Mouse (Mus musculus): ENCODE data around the gene Aplp1. TPM values are rescaled to one million over a fixed set of nuclear protein-coding genes. Genes with fewer than 3 reads are reported as not detected.

Gene Aplp1
- polyA plus RNA-seq, 1 experiment from 2014 or later, result 43.4 TPM

GRCm38 (mm10) chr7:30411023-30411422, 34.3 kb downstream of the Aplp1 start:
- Histone ChIP-seq H3K4me3 (no peak overlapping the region), H3K27ac (ENCODE audit: poor library complexity, severe bottlenecking) (no peak overlapping the region), H3K27me3 (replicated peaks) (peaks cover 4% of the 10 kb centered on the region; the same call in 1 of the 2 replicates), H3K9ac (no peak overlapping the region), H3K4me2 (no peak overlapping the region), H3K4me1 (replicated peaks) (no peaks in the 10 kb centered on the region), H3K36me3 (no peaks in the 10 kb centered on the region), H3K9me3 (replicated peaks) (no peaks in the 10 kb centered on the region)
- no peak for ATAC-seq (ENCODE audit: insufficient number of reproducible peaks, low FRiP score)
- WGBS, result 65% methylated on average over 3 of the region's 3 CpGs

- Histone ChIP-seq H3K4me3 (no peak overlapping the region), H3K27ac (ENCODE audit: poor library complexity, severe bottlenecking) (no peak overlapping the region), H3K36me3 (no peaks in the 10 kb centered on the region), H3K9me3 (replicated peaks) (no peaks in the 10 kb centered on the region), H3K27me3 (replicated peaks) (peaks cover 4% of the 10 kb centered on the region; the same call in 1 of the 2 replicates), H3K9ac (no peak overlapping the region), H3K4me2 (no peak overlapping the region), H3K4me1 (replicated peaks) (no peaks in the 10 kb centered on the region)
- WGBS, result 58% methylated on average over 2 of the region's 2 CpGs
- no peak for ATAC-seq (ENCODE audit: insufficient number of reproducible peaks, low FRiP score)
These were observed 35.5 kb downstream of the Aplp1 start for GRCm38 (mm10) chr7:30409789-30410188.

GRCm38 (mm10) chr7:30408639-30409038, 36.7 kb downstream of the Aplp1 start:
- H3K27me3 ChIP-seq (replicated peaks), result peaks cover 4% of the 10 kb centered on the region; the same call in 1 of the 2 replicates
- H3K9me3 ChIP-seq (replicated peaks), result no peaks in the 10 kb centered on the region
- 81% methylated on average over 3 of the region's 3 CpGs for WGBS
- ATAC-seq (ENCODE audit: insufficient number of reproducible peaks, low FRiP score), result no peak
- no peak overlapping the region for H3K9ac ChIP-seq
- no peak overlapping the region for H3K4me2 ChIP-seq
- H3K4me3 ChIP-seq, result no peak overlapping the region
- H3K36me3 ChIP-seq, result no peaks in the 10 kb centered on the region
- H3K27ac ChIP-seq (ENCODE audit: poor library complexity, severe bottlenecking), result no peak overlapping the region
- H3K4me1 ChIP-seq (replicated peaks), result no peaks in the 10 kb centered on the region

- WGBS, result 59% methylated on average over 4 of the region's 4 CpGs
- Histone ChIP-seq H3K9ac (no peak overlapping the region), H3K27me3 (replicated peaks) (no peaks in the 10 kb centered on the region), H3K27ac (ENCODE audit: poor library complexity, severe bottlenecking) (no peak overlapping the region), H3K4me1 (replicated peaks) (no peaks in the 10 kb centered on the region), H3K36me3 (no peaks in the 10 kb centered on the region), H3K4me2 (no peak overlapping the region), H3K9me3 (replicated peaks) (no peaks in the 10 kb centered on the region), H3K4me3 (no peak overlapping the region)
- no peak for ATAC-seq (ENCODE audit: insufficient number of reproducible peaks, low FRiP score)
These were observed 43.0 kb downstream of the Aplp1 start for GRCm38 (mm10) chr7:30402343-30402742.

- H3K4me1 ChIP-seq (replicated peaks), result no peaks in the 10 kb centered on the region
- H3K27ac ChIP-seq (ENCODE audit: poor library complexity, severe bottlenecking), result no peak overlapping the region
- WGBS, result 52% methylated on average over 7 of the region's 7 CpGs
- no peak overlapping the region for H3K4me2 ChIP-seq
- ATAC-seq (ENCODE audit: insufficient number of reproducible peaks, low FRiP score), result no peak
- no peak overlapping the region for H3K4me3 ChIP-seq
- H3K36me3 ChIP-seq, result no peaks in the 10 kb centered on the region
- no peaks in the 10 kb centered on the region for H3K27me3 ChIP-seq (replicated peaks)
- no peak overlapping the region for H3K9ac ChIP-seq
- no peaks in the 10 kb centered on the region for H3K9me3 ChIP-seq (replicated peaks)
These were observed 45.7 kb downstream of the Aplp1 start for GRCm38 (mm10) chr7:30399671-30400070.

- Histone ChIP-seq H3K9me3 (replicated peaks) (no peaks in the 10 kb centered on the region), H3K4me1 (replicated peaks) (no peaks in the 10 kb centered on the region), H3K27ac (ENCODE audit: poor library complexity, severe bottlenecking) (peak overlapping the region; percentile 58), H3K27me3 (replicated peaks) (no peaks in the 10 kb centered on the region), H3K4me3 (no peak overlapping the region), H3K4me2 (0 out of 2 replicates have a peak overlapping the region, but pooled peaks have one; percentile 4), H3K9ac (no peak overlapping the region), H3K36me3 (no peaks in the 10 kb centered on the region)
- WGBS, result 42% methylated on average over 2 of the region's 2 CpGs
- no peak for ATAC-seq (ENCODE audit: insufficient number of reproducible peaks, low FRiP score)
These were observed 50.5 kb downstream of the Aplp1 start for GRCm38 (mm10) chr7:30394871-30395270.

- Histone ChIP-seq H3K4me2 (peak overlapping the region; percentile 4; the same call in 1 of the 2 replicates), H3K4me3 (no peak overlapping the region), H3K9me3 (replicated peaks) (no peaks in the 10 kb centered on the region), H3K9ac (no peak overlapping the region), H3K36me3 (no peaks in the 10 kb centered on the region), H3K27me3 (replicated peaks) (no peaks in the 10 kb centered on the region), H3K4me1 (replicated peaks) (no peaks in the 10 kb centered on the region), H3K27ac (ENCODE audit: poor library complexity, severe bottlenecking) (peak overlapping the region; percentile 58)
- peak; percentile 84 for ATAC-seq (ENCODE audit: insufficient number of reproducible peaks, low FRiP score)
- 39% methylated on average over 11 of the region's 11 CpGs for WGBS
These were observed 51.0 kb downstream of the Aplp1 start for GRCm38 (mm10) chr7:30394379-30394778.

GRCm38 (mm10) chr7:30393631-30394030, 51.7 kb downstream of the Aplp1 start:
- H3K4me1 ChIP-seq (replicated peaks), result no peaks in the 10 kb centered on the region
- 88% methylated on average over 4 of the region's 4 CpGs for WGBS
- no peak overlapping the region; the same call in 1 of the 2 replicates for H3K27ac ChIP-seq (ENCODE audit: poor library complexity, severe bottlenecking)
- no peaks in the 10 kb centered on the region for H3K9me3 ChIP-seq (replicated peaks)
- no peak overlapping the region for H3K4me2 ChIP-seq
- no peaks in the 10 kb centered on the region for H3K27me3 ChIP-seq (replicated peaks)
- H3K9ac ChIP-seq, result no peak overlapping the region
- ATAC-seq (ENCODE audit: insufficient number of reproducible peaks, low FRiP score), result no peak
- H3K36me3 ChIP-seq, result no peaks in the 10 kb centered on the region
- H3K4me3 ChIP-seq, result no peak overlapping the region

- Histone ChIP-seq H3K27me3 (replicated peaks) (no peaks in the 10 kb centered on the region), H3K27ac (ENCODE audit: poor library complexity, severe bottlenecking) (no peak overlapping the region), H3K4me2 (no peak overlapping the region), H3K36me3 (no peaks in the 10 kb centered on the region), H3K9me3 (replicated peaks) (no peaks in the 10 kb centered on the region), H3K4me3 (no peak overlapping the region), H3K9ac (no peak overlapping the region), H3K4me1 (replicated peaks) (no peaks in the 10 kb centered on the region)
- WGBS, result 65% methylated on average over 4 of the region's 4 CpGs
- ATAC-seq (ENCODE audit: insufficient number of reproducible peaks, low FRiP score), result no peak
These were observed 52.4 kb downstream of the Aplp1 start for GRCm38 (mm10) chr7:30392746-30393520.

Other genes starting within 250 kb of the Aplp1 start
- 77.0 and 83.4 TPM in 2 replicates for gene Capns1, start 246.7 kb downstream of the Aplp1 start, polyA plus RNA-seq (2016; fragmentation: Nextera tagmentation; extraction: Ambion mirVana)
- 101 and 105 TPM in 2 replicates for gene Polr2i, start 213.6 kb downstream of the Aplp1 start, polyA plus RNA-seq (2016; fragmentation: Nextera tagmentation; extraction: Ambion mirVana)
- gene Tbcb, start 213.3 kb downstream of the Aplp1 start, polyA plus RNA-seq (2016; fragmentation: Nextera tagmentation; extraction: Ambion mirVana), result 155 and 162 TPM in 2 replicates
- gene Ovol3, start 209.8 kb downstream of the Aplp1 start, polyA plus RNA-seq (2016; fragmentation: Nextera tagmentation; extraction: Ambion mirVana), result not detected in 2 replicates
- 0.27 and 0.32 TPM in 2 replicates for gene Thap8, start 165.4 kb downstream of the Aplp1 start, polyA plus RNA-seq (2016; fragmentation: Nextera tagmentation; extraction: Ambion mirVana)
- gene Wdr62, start 165.1 kb downstream of the Aplp1 start, polyA plus RNA-seq (2016; fragmentation: Nextera tagmentation; extraction: Ambion mirVana), result 9.3 and 9.9 TPM in 2 replicates
- 17.2 and 20.2 TPM in 2 replicates for gene Clip3, start 153.8 kb downstream of the Aplp1 start, polyA plus RNA-seq (2016; fragmentation: Nextera tagmentation; extraction: Ambion mirVana)
- gene Alkbh6, start 136.8 kb downstream of the Aplp1 start, polyA plus RNA-seq (2016; fragmentation: Nextera tagmentation; extraction: Ambion mirVana), result 56.8 and 59.0 TPM in 2 replicates
- 18.4 and 19.5 TPM in 2 replicates for gene Syne4, start 130.7 kb downstream of the Aplp1 start, polyA plus RNA-seq (2016; fragmentation: Nextera tagmentation; extraction: Ambion mirVana)
- gene E130208F15Rik, start 123.8 kb downstream of the Aplp1 start, polyA plus RNA-seq (2016; fragmentation: Nextera tagmentation; extraction: Ambion mirVana), result 1.7 and 2.9 TPM in 2 replicates
- gene Sdhaf1, start 121.6 kb downstream of the Aplp1 start, polyA plus RNA-seq (2016; fragmentation: Nextera tagmentation; extraction: Ambion mirVana), result 16.7 and 17.0 TPM in 2 replicates
- 2.3 and 2.8 TPM in 2 replicates for gene Lrfn3, start 82.8 kb downstream of the Aplp1 start, polyA plus RNA-seq (2016; fragmentation: Nextera tagmentation; extraction: Ambion mirVana)
- gene Tyrobp, start 31.8 kb downstream of the Aplp1 start, polyA plus RNA-seq (2016; fragmentation: Nextera tagmentation; extraction: Ambion mirVana), result 9.5 and 9.8 TPM in 2 replicates
- 1.1 TPM in 1 of 2 replicates, not detected in the other for gene Hcst, start 25.7 kb downstream of the Aplp1 start, polyA plus RNA-seq (2016; fragmentation: Nextera tagmentation; extraction: Ambion mirVana)
- gene Nfkbid, start 23.8 kb downstream of the Aplp1 start, polyA plus RNA-seq (2016; fragmentation: Nextera tagmentation; extraction: Ambion mirVana), result 0.95 and 1.3 TPM in 2 replicates
- gene Kirrel2, start 12.2 kb upstream of the Aplp1 start, polyA plus RNA-seq (2016; fragmentation: Nextera tagmentation; extraction: Ambion mirVana), result 1.1 and 1.3 TPM in 2 replicates
- 0.06 and 0.23 TPM in 2 replicates for gene Nphs1, start 12.8 kb upstream of the Aplp1 start, polyA plus RNA-seq (2016; fragmentation: Nextera tagmentation; extraction: Ambion mirVana)
- 1.00 TPM in 1 of 2 replicates, not detected in the other for gene Prodh2, start 48.1 kb upstream of the Aplp1 start, polyA plus RNA-seq (2016; fragmentation: Nextera tagmentation; extraction: Ambion mirVana)
- gene Arhgap33, start 89.5 kb upstream of the Aplp1 start, polyA plus RNA-seq (2016; fragmentation: Nextera tagmentation; extraction: Ambion mirVana), result 10.1 and 10.9 TPM in 2 replicates
- gene Hspb6, start 106.6 kb upstream of the Aplp1 start, polyA plus RNA-seq (2016; fragmentation: Nextera tagmentation; extraction: Ambion mirVana), result 30.5 and 31.6 TPM in 2 replicates
- gene Proser3, start 106.8 kb upstream of the Aplp1 start, polyA plus RNA-seq (2016; fragmentation: Nextera tagmentation; extraction: Ambion mirVana), result 9.3 and 12.7 TPM in 2 replicates
- gene Lin37, start 114.3 kb upstream of the Aplp1 start, polyA plus RNA-seq (2016; fragmentation: Nextera tagmentation; extraction: Ambion mirVana), result 31.1 and 34.8 TPM in 2 replicates
- gene U2af1l4, start 117.8 kb upstream of the Aplp1 start, polyA plus RNA-seq (2016; fragmentation: Nextera tagmentation; extraction: Ambion mirVana), result 82.4 and 88.8 TPM in 2 replicates
- 10.5 and 10.6 TPM in 2 replicates for gene Gm49396, start 117.8 kb upstream of the Aplp1 start, polyA plus RNA-seq (2016; fragmentation: Nextera tagmentation; extraction: Ambion mirVana)
- gene Psenen, start 118.1 kb upstream of the Aplp1 start, polyA plus RNA-seq (2016; fragmentation: Nextera tagmentation; extraction: Ambion mirVana), result 115 and 124 TPM in 2 replicates
- 2.7 and 3.7 TPM in 2 replicates for gene Igflr1, start 119.9 kb upstream of the Aplp1 start, polyA plus RNA-seq (2016; fragmentation: Nextera tagmentation; extraction: Ambion mirVana)
- gene Kmt2b, start 143.2 kb upstream of the Aplp1 start, polyA plus RNA-seq (2016; fragmentation: Nextera tagmentation; extraction: Ambion mirVana), result 4.9 and 5.1 TPM in 2 replicates
- 0.09 and 0.44 TPM in 2 replicates for gene Zbtb32, start 153.4 kb upstream of the Aplp1 start, polyA plus RNA-seq (2016; fragmentation: Nextera tagmentation; extraction: Ambion mirVana)
- gene Upk1a, start 167.3 kb upstream of the Aplp1 start, polyA plus RNA-seq (2016; fragmentation: Nextera tagmentation; extraction: Ambion mirVana), result 0.44 and 2.5 TPM in 2 replicates
- 1,789 and 1,831 TPM in 2 replicates for gene Cox6b1, start 180.6 kb upstream of the Aplp1 start, polyA plus RNA-seq (2016; fragmentation: Nextera tagmentation; extraction: Ambion mirVana)
- 1.1 and 1.4 TPM in 2 replicates for gene Etv2, start 190.3 kb upstream of the Aplp1 start, polyA plus RNA-seq (2016; fragmentation: Nextera tagmentation; extraction: Ambion mirVana)
- gene Rbm42, start 204.8 kb upstream of the Aplp1 start, polyA plus RNA-seq (2016; fragmentation: Nextera tagmentation; extraction: Ambion mirVana), result 96.5 and 103 TPM in 2 replicates
- 35.4 and 36.3 TPM in 2 replicates for gene Haus5, start 219.5 kb upstream of the Aplp1 start, polyA plus RNA-seq (2016; fragmentation: Nextera tagmentation; extraction: Ambion mirVana)
- gene Pmis2, start 226.1 kb upstream of the Aplp1 start, polyA plus RNA-seq (2016; fragmentation: Nextera tagmentation; extraction: Ambion mirVana), result not detected in 2 replicates

Measured in heart, embryonic 12.5 days (tissue).